Mouse (Mus musculus): Measurements from ENCODE around the gene Hmcn1.

Gene Hmcn1

DNA sequence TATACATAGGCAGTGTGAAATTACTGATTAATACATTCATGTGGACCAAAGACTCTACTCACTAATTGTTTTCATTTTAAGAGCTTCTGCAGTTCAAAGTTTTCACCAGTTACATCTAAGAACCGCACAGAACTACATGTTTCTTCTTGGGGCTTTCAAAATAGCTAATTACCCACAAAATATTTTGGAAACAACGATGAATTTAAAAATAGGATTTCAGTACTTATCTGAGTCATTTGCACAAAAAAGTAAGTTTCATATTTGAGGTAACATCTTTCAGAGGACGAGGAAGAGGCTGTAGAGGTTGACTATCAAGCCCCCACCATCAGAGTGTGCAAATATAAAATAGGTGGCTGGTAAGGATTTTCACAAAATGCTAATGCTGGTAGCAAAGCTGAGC, 295.5 kb downstream of the Hmcn1 start:
- ATAC-seq (ENCODE audit: insufficient number of reproducible peaks, low FRiP score, low TSS enrichment) = no peak

DNA sequence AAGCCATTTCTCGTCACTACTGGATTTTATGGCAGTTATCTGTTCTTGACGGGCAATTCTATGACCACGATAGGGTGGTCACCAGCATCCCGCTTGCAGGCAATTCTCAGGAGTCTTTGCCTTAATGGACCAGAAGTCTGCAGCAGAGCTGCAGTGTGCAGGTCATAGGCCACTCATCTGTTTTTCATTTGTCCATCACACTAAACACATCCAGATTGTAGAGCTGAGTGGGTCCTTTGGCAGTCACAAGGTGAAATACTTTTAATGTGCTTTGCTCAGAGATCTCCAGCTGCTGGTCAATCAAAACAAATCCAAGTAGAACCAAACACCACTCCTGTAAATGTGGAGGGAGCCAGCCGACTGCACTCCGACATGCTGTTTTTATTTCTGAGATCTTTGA, 311.2 kb downstream of the Hmcn1 start:
- ATAC-seq (ENCODE audit: insufficient number of reproducible peaks, low FRiP score, low TSS enrichment) = no peak

DNA sequence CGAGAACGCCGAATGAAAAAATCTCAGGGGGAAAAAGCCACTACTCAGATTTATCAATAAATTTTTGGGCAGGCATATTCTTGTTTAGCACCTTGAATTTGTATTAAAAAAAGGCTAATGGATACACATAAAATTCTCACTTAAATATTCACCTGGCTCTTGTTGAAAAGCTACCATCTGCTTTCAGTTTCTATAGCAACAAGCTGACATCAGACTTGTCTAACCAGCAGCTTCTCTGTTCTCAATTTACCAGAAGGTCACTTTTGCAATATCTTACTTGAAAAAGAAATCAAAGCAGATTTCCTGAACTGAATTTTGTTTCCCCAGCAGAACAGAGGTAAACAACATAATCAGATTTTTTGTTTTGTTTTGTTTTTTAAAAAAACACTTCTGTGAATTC, 311.8 kb downstream of the Hmcn1 start:
- ATAC-seq (ENCODE audit: insufficient number of reproducible peaks, low FRiP score, low TSS enrichment) = peak; percentile 54

DNA sequence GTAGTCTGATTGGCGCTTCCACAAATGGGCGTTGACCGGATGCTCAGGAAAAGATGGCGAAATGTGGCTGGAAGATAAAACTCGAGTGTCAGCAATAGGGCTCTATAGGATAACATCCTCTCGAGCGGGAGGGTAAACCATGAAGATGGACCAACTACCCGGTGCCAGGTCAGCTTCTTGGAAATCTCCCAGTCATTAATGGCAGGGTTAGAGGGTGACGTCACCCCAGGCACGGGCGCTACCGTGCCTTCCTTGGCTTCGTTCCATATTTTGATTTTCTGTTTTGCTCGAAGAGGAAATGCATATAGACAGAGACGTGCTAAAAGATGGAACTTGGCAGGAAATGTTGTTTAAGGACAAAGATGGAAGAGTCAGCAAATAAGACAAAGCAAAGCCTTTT, 312.2 kb downstream of the Hmcn1 start:
- ATAC-seq (ENCODE audit: insufficient number of reproducible peaks, low FRiP score, low TSS enrichment) = peak; percentile 82

DNA sequence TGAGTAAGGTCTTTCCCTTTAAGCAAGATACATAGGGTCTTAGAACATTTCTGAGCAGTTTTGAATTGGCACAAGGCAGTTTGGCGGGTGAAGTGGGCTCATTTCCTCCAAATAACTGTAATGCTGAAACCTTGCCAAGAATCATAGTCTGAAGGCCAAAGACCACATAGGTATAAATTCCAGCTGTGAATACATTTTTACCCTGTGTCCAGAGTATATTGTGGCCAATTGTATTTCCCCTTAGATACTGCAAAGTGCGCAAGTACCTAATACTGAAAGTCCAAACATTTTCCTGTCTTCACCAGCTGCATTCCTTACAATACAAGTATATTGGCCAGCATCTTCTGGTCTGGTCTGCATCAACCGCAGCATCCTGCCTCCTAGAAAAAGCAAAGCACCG, 312.9 kb downstream of the Hmcn1 start:
- peak; percentile 4; the same call in 1 of the 2 replicates for ATAC-seq (ENCODE audit: insufficient number of reproducible peaks, low FRiP score, low TSS enrichment)

DNA sequence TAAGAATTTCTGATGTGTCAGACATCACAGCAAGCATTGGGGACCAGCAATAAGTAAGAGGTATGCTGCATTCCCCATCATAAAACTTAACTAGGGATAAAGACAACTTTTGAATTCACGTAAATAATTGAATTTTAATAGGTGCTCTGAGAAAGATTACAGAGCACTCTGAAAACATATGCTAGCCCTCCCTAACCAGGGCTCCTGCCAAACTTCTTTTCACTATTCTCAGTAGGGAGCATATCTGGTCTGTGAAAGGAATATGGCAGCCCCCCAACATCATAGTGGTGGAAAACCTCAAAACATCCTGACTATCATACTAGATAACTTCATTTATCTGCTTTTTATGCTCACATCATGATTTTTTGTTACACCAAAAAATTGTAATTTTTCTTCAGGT, 347.9 kb downstream of the Hmcn1 start:
- ATAC-seq (ENCODE audit: insufficient number of reproducible peaks, low FRiP score, low TSS enrichment) = no peak

DNA sequence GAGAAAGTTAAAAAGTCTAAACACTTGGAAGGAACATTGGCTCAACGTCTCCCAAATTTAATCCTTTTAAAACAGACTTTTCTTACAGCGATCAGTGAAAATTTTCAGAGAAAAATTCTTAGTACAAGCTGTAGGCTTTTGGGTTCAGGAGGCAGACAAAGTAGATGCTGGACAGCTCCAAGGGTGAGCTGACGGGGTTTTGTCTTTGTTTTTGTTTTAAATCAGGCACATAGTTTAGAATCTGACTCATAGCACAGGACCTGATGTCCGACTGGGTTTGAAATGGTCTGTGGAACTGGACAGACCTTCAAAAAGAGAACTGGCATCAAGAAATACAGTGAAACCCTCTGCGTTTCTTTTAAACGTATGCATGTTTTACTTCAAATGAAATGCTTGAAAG, 353.7 kb downstream of the Hmcn1 start:
- no peak for ATAC-seq (ENCODE audit: insufficient number of reproducible peaks, low FRiP score, low TSS enrichment)

DNA sequence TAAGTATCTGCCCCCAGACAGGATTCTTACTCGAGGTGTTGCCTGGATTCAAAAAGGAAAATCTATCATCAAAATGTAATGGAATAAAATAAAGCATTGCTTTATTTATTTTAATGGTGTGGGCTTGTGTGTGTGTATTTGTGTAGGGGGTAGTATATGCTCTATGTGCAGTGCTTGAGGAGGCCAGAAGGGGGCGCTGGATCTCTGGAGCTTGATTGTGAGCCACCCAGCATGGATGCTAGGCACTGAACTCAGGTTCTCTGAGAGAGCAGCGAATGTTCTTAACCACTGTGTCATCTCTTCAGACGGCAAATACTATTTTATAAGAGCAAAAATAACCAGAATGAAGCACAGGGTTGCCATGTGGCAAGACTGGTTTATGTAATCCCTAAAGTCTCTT, 360.7 kb downstream of the Hmcn1 start:
- ATAC-seq (ENCODE audit: insufficient number of reproducible peaks, low FRiP score, low TSS enrichment) = no peak

DNA sequence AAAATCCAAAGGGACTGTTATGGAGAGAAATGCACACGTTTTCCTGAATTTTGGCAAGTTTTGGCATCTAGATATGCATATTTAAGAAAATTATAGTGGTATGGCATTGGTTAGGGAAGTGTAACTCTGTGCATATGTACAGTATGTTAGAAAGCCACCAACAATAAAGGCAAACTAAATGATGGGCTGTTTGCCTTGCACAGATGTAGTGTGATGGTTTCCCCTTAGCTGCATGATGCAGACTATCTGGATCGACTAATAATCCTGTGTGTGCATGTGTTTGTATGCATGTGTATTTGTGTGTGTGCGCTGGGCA, 361.4 kb downstream of the Hmcn1 start:
- ATAC-seq (ENCODE audit: insufficient number of reproducible peaks, low FRiP score, low TSS enrichment) = no peak

DNA sequence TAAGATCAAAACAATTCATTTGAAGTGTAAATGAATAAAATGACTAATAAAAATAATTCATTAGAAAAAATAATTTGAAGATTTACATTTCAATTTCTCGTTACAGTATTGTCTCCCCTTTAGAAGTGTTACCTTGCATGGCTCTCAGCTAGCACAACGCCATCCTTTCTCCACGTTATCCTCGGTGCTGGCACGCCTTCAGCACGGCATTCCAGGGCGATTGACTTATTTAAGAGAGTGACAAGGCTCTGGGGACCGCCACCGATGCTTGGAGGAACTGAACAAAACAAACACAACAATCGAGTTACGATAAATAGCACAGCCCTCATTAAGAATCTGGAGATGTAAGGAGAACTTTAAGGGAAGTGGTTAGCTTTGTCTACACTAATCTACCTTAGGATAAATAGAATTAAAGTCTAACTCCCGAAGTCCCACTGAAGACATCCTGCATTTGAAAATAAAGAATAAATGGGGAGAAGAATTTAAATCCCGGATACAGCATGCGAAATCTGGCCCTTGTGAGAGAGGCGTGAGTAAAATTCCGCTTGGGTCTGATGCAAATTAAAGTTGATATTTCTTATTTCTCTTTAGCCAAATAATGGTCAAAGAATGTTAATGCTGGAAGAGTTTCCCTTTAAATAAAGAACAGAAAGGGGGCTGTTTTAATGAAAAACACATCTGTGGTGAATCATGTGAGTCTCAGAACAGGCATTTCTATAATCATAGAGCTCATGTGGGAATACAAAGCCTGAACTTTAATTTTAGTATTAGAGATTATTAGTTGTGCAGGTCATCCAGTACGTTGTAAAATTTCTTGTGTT, 362.0 kb downstream of the Hmcn1 start:
- ATAC-seq (ENCODE audit: insufficient number of reproducible peaks, low FRiP score, low TSS enrichment) = no peak

DNA sequence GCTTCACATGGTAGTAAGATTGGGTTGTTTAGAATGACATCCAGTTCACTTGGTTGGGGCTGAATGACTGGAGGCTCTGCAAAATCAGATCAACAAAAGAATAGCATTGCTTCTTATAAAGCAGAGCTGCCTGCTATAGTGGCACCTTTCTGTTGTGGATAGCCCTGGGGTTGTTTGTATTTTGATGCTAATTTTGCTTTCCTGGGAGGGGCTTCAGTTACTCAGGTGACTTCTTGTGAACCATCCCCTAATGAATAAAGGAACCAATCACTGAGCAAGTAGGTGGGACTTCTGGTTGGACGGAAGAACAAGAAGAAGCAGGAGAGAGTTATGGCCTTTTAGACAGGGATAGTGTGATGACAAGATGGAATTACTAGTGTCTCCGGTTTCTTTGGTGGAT, 370.0 kb downstream of the Hmcn1 start:
- no peak for ATAC-seq (ENCODE audit: insufficient number of reproducible peaks, low FRiP score, low TSS enrichment)

DNA sequence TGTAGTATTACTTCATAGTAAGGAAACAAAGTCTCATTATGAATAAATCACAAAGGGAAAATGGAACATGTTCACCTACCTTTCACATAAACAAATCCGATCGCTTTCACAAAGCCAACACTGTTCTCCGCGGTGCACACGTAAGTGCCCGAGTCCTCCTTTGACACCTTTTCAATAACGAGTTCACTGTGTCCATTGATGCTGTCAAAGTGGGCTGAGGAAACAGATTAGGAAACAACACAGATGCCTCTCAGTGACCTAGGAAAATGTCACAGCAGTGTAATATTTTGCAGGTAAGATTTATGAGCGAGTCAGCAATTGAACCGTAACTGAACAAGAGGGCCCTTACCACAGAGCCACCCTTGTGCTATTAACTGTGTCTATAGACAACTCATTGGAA, 382.7 kb downstream of the Hmcn1 start:
- ATAC-seq (ENCODE audit: insufficient number of reproducible peaks, low FRiP score, low TSS enrichment) = no peak

DNA sequence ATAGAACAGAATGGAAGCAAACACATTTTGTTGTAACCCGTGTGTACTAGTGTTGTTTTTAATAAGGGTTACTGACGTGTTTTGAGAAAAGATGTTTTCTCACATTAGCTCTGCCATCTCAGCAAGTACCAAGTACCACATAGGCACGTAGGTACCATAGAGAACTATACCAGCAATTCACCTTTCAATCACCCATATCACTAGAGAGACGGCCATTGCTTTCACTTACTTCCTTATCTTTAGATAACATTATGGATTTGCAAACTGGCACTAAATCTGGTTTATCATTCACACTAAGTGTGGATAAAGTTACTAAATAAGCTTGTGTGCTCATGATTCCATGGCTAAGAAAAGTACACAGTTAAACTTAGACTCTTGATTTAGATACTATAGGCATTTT, 387.1 kb downstream of the Hmcn1 start:
- ATAC-seq (ENCODE audit: insufficient number of reproducible peaks, low FRiP score, low TSS enrichment) = no peak

DNA sequence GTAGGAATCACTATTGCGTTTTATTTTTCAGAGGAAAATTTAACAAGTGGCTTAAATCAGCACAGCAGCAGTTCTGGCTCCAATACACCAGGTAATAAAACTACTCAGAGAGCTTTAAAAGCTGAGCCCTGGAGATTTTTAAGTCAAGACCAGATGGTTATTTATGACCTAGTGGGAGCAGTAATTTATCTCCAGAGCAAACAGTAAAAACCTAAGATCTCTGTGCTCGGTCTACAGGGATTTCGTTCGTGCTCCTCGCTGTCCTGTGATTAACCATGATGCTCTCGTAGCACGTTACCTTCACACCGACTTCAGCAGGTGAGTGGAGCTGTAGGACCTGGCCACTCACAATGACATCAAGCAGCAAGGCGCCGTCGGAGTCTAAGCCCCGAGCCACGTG, 399.6 kb downstream of the Hmcn1 start:
- ATAC-seq (ENCODE audit: insufficient number of reproducible peaks, low FRiP score, low TSS enrichment) = no peak

DNA sequence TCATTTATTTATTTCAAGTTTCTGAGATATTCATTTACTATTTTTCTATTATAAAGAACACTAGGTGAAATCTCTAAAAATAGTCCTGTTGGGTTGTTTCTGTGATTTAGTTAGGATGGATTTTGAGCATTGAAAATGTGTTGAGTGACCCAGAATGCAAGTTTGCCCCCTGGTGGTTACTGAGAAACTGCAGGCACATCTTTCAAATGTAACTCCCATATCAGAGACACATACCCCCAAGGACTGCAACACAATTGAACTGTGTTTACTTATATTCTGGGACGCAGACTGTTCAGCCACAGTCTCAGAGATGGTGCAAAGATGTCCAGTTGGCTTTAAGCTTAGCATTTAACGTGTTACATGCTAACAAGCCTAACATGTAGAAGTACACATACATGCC, 402.0 kb downstream of the Hmcn1 start:
- ATAC-seq (ENCODE audit: insufficient number of reproducible peaks, low FRiP score, low TSS enrichment) = 0 out of 2 replicates have a peak, but pooled peaks have one; percentile 38

DNA sequence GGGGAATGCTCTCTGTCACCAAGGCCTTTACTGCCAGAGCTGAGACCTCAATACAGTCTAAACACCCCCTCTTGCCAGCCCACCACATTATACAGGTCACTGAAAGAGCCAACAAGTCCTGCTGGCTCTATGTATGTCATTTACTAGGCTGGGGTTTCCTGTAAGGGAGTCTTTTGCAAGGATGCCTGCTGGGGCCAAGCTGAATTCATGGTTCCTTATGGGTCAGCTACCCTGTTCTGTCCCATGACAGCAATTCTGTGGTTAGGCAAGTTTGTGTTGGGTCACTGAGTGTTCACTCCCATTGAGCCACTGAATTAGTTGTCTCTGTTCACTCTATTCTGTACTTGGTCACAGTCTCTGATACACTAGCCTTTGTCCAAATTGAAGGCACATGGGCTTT, 405.8 kb downstream of the Hmcn1 start:
- no peak for ATAC-seq (ENCODE audit: insufficient number of reproducible peaks, low FRiP score, low TSS enrichment)

DNA sequence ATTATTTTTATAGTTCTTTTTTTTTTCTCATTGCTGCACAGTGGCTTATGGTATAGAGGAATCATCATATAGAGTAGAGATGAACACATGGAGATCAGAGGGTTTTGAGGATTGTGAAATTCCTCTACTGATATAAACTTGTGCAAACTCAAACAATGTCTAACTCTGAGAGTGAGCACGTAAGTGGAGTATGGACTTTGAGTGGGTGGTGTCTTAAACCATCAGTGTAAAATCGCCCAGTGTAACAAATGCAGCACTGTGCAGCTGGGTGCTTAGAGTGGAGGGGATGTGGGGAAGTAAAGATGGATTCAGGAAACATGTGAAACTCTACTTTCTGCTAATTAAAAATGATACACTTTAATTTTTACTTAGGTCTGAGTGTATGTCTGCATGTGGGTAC, 408.8 kb downstream of the Hmcn1 start:
- no peak for ATAC-seq (ENCODE audit: insufficient number of reproducible peaks, low FRiP score, low TSS enrichment)

DNA sequence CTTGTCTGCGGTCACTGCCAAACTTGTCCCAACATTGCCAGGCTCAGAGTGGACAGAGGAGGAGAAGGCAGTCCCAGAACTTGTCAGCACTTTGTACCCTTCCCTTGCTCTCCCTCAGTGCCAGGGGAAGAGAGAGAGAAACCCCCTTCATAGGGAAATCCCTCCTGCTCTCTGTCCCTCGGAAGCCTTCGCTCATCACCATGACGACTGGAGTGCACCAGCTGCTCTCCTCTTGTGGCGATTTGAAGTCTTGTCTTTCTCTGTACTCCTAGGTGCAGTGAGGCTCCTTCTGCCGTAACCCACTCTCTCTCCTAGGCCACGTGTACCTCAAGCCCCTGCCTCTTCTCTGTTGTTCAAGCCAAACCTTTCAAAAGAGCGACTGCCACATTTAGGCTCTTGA, 409.5 kb downstream of the Hmcn1 start:
- ATAC-seq (ENCODE audit: insufficient number of reproducible peaks, low FRiP score, low TSS enrichment) = no peak

DNA sequence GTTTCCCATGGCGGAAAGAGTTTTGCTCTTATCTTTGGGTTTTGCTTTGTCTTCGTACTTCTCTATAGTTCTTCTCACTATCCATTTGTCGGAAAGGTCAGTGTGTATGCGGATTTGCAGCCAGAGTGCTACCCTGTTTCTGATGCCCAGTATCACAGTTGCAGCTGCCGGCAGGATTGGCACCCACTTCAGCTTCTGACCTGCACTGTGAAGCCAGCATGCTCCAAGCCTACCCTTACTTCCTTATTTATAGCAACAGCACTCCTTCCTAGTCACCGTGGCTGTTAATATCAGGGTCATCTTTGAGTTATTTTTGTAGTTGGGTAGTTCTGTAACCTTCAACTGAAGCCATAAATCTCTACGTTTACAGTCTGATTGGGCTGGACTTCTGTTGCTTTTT, 412.7 kb downstream of the Hmcn1 start:
- no peak for ATAC-seq (ENCODE audit: insufficient number of reproducible peaks, low FRiP score, low TSS enrichment)

DNA sequence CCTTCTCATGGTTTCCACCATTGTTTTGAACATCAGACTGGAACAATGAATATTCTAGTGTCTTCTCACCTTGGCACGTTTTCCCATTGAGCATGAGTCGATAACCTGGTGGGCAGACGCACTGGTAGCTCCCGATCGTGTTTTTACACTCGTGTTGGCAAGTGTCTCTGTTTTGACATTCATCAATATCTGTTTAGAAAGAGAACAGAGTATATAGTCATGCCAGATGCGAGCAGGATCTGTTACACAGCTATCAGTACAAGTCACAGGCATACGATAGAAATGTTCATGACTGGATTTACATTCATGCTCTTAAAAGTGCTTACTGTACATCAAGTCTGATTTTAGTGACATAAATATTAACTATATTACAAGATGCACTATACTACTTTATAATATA, 419.8 kb downstream of the Hmcn1 start:
- no peak for ATAC-seq (ENCODE audit: insufficient number of reproducible peaks, low FRiP score, low TSS enrichment)

DNA sequence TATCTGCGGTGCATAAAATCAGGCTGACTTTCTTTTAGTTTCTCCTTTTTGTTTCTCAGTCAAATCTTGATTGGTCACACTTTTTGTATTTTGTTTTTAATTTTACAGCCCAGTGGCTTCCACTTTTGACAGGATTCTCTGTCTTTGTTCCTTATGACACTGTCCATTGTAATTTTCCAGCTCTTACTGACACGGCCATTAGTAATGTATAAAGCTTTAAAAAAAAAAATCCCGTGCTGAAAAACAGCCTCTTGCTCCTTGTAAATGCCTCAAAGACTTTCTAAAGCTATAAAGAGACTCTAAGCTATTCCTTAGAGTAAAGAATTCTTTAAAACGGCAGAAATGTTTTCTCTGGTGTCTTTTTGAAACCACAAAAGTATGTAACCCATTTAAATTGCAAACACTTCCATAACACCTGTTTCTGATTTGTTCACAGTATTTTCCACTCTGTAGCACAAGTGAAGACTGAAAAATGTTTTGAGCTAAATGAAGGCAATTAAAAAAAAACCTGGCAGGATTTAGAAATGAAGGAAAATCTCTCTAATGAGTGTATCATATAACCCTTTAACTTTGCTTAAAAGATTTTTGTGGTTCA, 422.6 kb downstream of the Hmcn1 start:
- no peak for ATAC-seq (ENCODE audit: insufficient number of reproducible peaks, low FRiP score, low TSS enrichment)

DNA sequence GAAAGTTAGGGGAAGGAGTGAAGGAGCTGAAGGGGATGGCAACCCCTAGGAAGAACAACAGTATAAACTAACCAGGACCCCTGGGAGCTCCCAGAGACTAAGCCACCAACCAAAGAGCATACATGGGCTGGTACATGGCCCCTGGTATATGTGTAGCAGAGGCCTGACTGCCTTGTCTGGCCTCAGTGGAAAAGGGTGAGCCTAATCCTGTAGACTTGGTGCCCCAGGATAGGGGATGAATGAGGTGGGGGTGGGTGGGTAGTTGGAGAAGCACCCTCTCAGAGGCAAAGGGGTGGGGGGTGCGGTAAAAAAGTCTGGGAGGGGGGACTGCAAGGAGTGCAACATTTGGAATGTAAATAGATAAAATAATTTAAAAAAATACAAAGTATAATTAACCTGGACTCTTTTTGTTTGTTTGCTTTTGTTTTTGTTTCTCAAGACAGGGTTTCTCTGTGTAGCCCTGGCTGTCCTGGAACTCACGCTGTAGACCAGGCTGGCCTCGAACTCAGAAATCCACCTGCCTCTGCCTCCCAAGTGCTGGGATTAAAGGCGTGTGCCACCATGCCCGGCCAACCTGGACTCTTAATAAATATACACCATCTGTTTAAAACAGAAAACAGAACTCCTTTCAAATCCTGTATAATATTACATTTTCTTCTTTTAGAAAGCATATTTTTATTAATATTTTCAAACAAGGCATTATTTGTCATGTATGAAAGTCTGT, 423.3 kb downstream of the Hmcn1 start:
- ATAC-seq (ENCODE audit: insufficient number of reproducible peaks, low FRiP score, low TSS enrichment) = no peak

Measured in cerebellum, adult (tissue).